Mouse (Mus musculus) cerebellum, postnatal 4 days (tissue): ENCODE measurements around the gene Cenpu.
A peak's percentile ranks its signal among the peaks of the same experiment; 100 is the strongest.
"Not testable (repeated sequence)": the region's sequence is repeated elsewhere in the genome, so short reads cannot be mapped to it uniquely, and the experiment has no call there.

Experiments used
- DNase-seq, 2 experiments: peaks; one replicate each; pipeline ENCODE4 v3.0.0; 2022; ENCODE audit warnings: low spot score in 2 of 2, mixed read lengths in 1 of 2

Gene Cenpu

GRCm38 (mm10) chr8:46550058-46550457 is 1.8 kb upstream of the Cenpu start:
- no peak for DNase-seq

- no peak for DNase-seq
Observed at GRCm38 (mm10) chr8:46551029-46551428, 799 bp upstream of the Cenpu start.

- no peak for DNase-seq
Observed at GRCm38 (mm10) chr8:46552441-46552765, 575 bp downstream of the Cenpu start.

- DNase-seq, result peak in 1 of 2 experiments; percentile 39
Observed at GRCm38 (mm10) chr8:46559428-46559827, 7.6 kb downstream of the Cenpu start.

GRCm38 (mm10) chr8:46562333-46562732 is 10.5 kb downstream of the Cenpu start:
- DNase-seq, result no peak

GRCm38 (mm10) chr8:46566914-46567529 is 15.2 kb downstream of the Cenpu start:
- DNase-seq, result no peak

GRCm38 (mm10) chr8:46567946-46568345 is 16.1 kb downstream of the Cenpu start:
- no peak for DNase-seq

- no peak for DNase-seq
Observed at GRCm38 (mm10) chr8:46568942-46569341, 17.1 kb downstream of the Cenpu start.

GRCm38 (mm10) chr8:46569659-46570441 is 18.0 kb downstream of the Cenpu start:
- no peak for DNase-seq

- no peak for DNase-seq
Observed at GRCm38 (mm10) chr8:46570673-46571072, 18.8 kb downstream of the Cenpu start.

- DNase-seq, result no peak
Observed at GRCm38 (mm10) chr8:46573446-46573845, 21.6 kb downstream of the Cenpu start.

- DNase-seq, result no peak
Observed at GRCm38 (mm10) chr8:46573964-46574363, 22.1 kb downstream of the Cenpu start.

GRCm38 (mm10) chr8:46578794-46579193 is 27.0 kb downstream of the Cenpu start:
- no peak for DNase-seq

- DNase-seq, result not testable (repeated sequence)
Observed at GRCm38 (mm10) chr8:46584328-46584727, 32.5 kb downstream of the Cenpu start.

- DNase-seq, result no peak
Observed at GRCm38 (mm10) chr8:46585576-46585975, 33.7 kb downstream of the Cenpu start.

GRCm38 (mm10) chr8:46587911-46588310 is 36.1 kb downstream of the Cenpu start:
- DNase-seq, result no peak

GRCm38 (mm10) chr8:46588663-46589062 is 36.8 kb downstream of the Cenpu start:
- no peak for DNase-seq

GRCm38 (mm10) chr8:46593067-46593466 is 41.2 kb downstream of the Cenpu start:
- no peak for DNase-seq

GRCm38 (mm10) chr8:46593772-46594171 is 41.9 kb downstream of the Cenpu start:
- DNase-seq, result no peak

- no peak for DNase-seq
Observed at GRCm38 (mm10) chr8:46595593-46595992, 43.8 kb downstream of the Cenpu start.

GRCm38 (mm10) chr8:46596530-46596929 is 44.7 kb downstream of the Cenpu start:
- DNase-seq, result no peak

GRCm38 (mm10) chr8:46597411-46597810 is 45.6 kb downstream of the Cenpu start:
- no peak for DNase-seq

GRCm38 (mm10) chr8:46598114-46598513 is 46.3 kb downstream of the Cenpu start:
- DNase-seq, result no peak
